Mouse (Mus musculus): ENCODE results near the gene Kcnh2. TPM values are rescaled to one million over a fixed set of nuclear protein-coding genes. Genes with fewer than 3 reads are reported as not detected.

Kcnh2 gene
- polyA plus RNA-seq, 1 experiment = 3.1 TPM

DNA sequence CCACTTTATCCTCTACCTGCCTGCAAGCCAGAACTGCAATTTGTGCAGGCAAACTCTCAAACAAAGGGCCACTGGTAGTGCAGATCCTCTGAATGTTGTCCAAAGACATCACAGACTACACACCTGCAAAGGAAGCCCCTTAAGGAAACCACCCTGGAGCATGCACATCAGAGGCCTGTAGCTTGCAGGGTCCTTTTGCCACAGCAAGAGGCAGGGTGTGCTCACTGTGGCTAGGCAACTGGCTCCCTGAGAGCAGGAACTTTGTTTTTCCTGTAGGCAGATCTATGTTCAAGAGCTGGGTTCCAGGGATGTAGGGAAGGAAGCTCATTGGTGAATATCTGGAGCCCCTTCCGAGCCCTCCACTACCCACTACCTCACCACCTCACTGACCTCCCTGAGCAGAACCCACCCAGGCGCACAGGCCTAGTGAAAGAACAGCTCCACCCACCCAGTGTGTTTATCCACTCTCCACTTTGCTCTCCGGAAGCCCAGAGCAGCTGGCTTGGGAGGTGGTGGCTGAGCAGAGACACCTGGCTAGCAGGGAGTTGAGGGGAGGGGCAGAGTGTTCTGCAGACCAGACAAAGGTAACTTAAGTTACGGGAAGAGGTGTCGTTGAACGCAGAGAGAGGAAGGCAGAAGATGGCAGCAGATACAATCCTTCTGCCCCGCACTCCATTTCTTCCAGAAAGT lies 4.1 kb downstream of the Kcnh2 start:
- TF ChIP-seq POLR2A (IDR thresholded peaks at IDR 0.05; ENCODE audit: low read depth, low read length) (no peak), CTCF (conservative IDR thresholded peaks at IDR 0.05; ENCODE audit: insufficient read depth, insufficient read length, low read depth, low read length) (no peak)
- DNase-seq = no peak
- WGBS = 64% methylated on average over 7 of the region's 7 CpGs
- no peak overlapping the region for H3K4me3 ChIP-seq (ENCODE audit: insufficient read depth, low read depth, low read length)
- H3K36me3 ChIP-seq (ENCODE audit: control insufficient read depth, insufficient read depth, low read length) = no peaks in the 10 kb centered on the region
- H3K27me3 ChIP-seq (replicated peaks; ENCODE audit: control insufficient read depth, insufficient read depth, low read length) = no peaks in the 10 kb centered on the region
- peaks cover 4% of the 10 kb centered on the region; the same call in 1 of the 2 replicates for H3K4me1 ChIP-seq (ENCODE audit: control insufficient read depth, insufficient read depth, low read length)
- no peak overlapping the region for H3K27ac ChIP-seq (ENCODE audit: insufficient read depth, low read depth, low read length)

DNA sequence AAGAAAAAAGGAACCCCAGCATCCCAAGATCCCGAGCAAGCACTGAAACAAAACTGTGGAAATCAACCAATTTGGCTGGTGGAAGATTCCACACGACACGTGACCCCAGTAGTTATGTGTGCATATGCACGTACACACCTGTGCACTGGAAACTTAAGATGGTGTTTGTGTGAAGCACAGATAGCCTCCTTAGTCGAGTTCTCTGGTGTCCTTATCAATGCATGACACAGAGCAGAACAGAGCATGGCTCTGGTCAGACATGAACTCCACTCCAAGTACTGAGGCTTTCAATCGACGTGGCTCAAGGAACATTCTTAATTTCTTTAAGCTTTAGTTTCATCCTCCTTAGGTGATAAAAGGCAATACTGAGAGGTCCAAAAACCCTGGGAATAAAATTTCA lies 5.1 kb downstream of the Kcnh2 start:
- Histone ChIP-seq H3K27ac (ENCODE audit: insufficient read depth, low read depth, low read length) (no peak overlapping the region), H3K4me3 (ENCODE audit: insufficient read depth, low read depth, low read length) (no peak overlapping the region), H3K27me3 (replicated peaks; ENCODE audit: control insufficient read depth, insufficient read depth, low read length) (no peaks in the 10 kb centered on the region), H3K4me1 (ENCODE audit: control insufficient read depth, insufficient read depth, low read length) (no peaks in the 10 kb centered on the region; the same call in 1 of the 2 replicates), H3K36me3 (ENCODE audit: control insufficient read depth, insufficient read depth, low read length) (no peaks in the 10 kb centered on the region)
- 81% methylated on average over 7 of the region's 7 CpGs for WGBS
- TF ChIP-seq CTCF (conservative IDR thresholded peaks at IDR 0.05; ENCODE audit: insufficient read depth, insufficient read length, low read depth, low read length) (no peak), POLR2A (IDR thresholded peaks at IDR 0.05; ENCODE audit: low read depth, low read length) (no peak)
- DNase-seq = no peak

DNA sequence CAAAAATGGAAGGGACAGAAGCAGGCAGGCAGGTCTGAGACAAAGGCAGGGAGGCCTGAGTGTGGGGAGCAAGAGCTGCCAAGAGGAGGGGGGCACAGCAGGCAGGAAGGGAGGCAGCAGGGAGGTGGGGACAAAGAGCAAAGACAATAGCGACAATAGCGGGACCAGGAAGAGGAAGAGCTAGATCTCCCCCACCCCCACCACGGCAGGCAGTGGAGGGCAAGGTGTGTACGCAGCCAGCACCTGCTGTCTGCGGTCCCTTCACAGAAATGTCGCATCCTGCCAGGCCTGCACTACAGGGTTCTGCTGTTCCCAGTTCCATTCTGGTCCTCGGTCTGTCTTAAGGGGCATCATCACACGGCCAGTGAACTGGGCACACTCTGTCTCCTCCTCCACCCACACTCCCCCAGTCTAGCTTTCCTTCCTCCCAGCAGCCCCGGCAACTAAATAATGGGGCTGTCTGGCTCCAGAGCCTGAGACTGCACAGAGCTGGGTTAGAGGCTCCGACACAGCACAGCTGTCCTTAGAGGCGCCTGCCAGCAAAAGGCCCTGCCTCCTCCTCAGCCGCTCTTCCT lies 6.8 kb downstream of the Kcnh2 start:
- Histone ChIP-seq H3K27ac (ENCODE audit: insufficient read depth, low read depth, low read length) (no peak overlapping the region), H3K27me3 (replicated peaks; ENCODE audit: control insufficient read depth, insufficient read depth, low read length) (no peaks in the 10 kb centered on the region), H3K4me3 (ENCODE audit: insufficient read depth, low read depth, low read length) (no peak overlapping the region), H3K36me3 (ENCODE audit: control insufficient read depth, insufficient read depth, low read length) (no peaks in the 10 kb centered on the region), H3K4me1 (ENCODE audit: control insufficient read depth, insufficient read depth, low read length) (no peaks in the 10 kb centered on the region; the same call in 1 of the 2 replicates)
- peak; percentile 36 for DNase-seq
- TF ChIP-seq CTCF (conservative IDR thresholded peaks at IDR 0.05; ENCODE audit: insufficient read depth, insufficient read length, low read depth, low read length) (no peak), POLR2A (IDR thresholded peaks at IDR 0.05; ENCODE audit: low read depth, low read length) (no peak)
- 30% methylated on average over 12 of the region's 12 CpGs for WGBS

DNA sequence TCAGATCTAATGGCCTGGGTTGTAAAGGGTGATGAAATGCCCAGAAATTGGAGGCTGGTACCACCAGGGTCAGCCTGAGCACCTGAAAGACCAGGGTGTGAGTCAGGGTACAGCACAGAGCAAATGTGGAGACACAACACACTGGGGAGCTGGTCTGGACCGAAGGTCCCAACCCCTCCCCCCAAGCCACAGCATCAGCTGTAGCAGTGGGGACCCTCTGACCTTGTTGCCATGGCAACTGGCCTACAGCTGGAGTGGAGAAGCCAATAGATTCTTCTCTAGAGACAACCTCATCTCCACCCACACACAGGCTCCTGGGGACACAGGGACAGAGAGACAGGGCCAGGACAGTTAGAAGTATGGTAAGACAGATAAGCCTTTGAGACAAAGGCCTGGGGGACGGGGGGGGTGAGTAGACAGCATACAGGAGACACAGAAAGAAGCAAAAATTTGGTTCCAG lies 7.4 kb downstream of the Kcnh2 start:
- Histone ChIP-seq H3K36me3 (ENCODE audit: control insufficient read depth, insufficient read depth, low read length) (no peaks in the 10 kb centered on the region), H3K4me1 (ENCODE audit: control insufficient read depth, insufficient read depth, low read length) (no peaks in the 10 kb centered on the region; the same call in 1 of the 2 replicates), H3K27ac (ENCODE audit: insufficient read depth, low read depth, low read length) (no peak overlapping the region), H3K27me3 (replicated peaks; ENCODE audit: control insufficient read depth, insufficient read depth, low read length) (no peaks in the 10 kb centered on the region), H3K4me3 (ENCODE audit: insufficient read depth, low read depth, low read length) (no peak overlapping the region)
- peak; percentile 11 for DNase-seq
- TF ChIP-seq POLR2A (IDR thresholded peaks at IDR 0.05; ENCODE audit: low read depth, low read length) = no peak
- 42% methylated on average over 2 of the region's 2 CpGs for WGBS

DNA sequence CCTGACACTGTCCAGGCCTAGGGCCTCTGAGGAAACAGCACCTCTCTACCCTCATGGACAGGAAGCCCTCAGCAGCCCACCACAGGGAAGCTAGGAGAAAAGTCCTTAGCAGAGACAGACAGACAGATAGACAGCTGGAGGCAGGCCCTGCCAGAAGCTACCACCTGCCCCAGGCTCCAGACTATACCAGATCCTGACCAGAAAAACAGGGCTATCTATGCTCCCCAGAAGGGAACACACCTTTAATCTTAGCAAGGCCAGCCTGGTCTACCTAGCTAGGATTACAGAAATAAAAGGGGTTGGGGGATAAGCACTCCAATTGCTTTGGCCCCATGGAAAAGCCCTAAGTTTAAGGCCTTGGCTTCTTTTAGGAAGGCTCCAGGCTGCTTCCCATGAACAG lies 8.0 kb downstream of the Kcnh2 start:
- TF ChIP-seq CTCF (conservative IDR thresholded peaks at IDR 0.05; ENCODE audit: insufficient read depth, insufficient read length, low read depth, low read length) (no peak), POLR2A (IDR thresholded peaks at IDR 0.05; ENCODE audit: low read depth, low read length) (no peak)
- H3K4me3 ChIP-seq (ENCODE audit: insufficient read depth, low read depth, low read length) = no peak overlapping the region
- no peak for DNase-seq
- H3K27ac ChIP-seq (ENCODE audit: insufficient read depth, low read depth, low read length) = no peak overlapping the region
- H3K4me1 ChIP-seq (ENCODE audit: control insufficient read depth, insufficient read depth, low read length) = no peaks in the 10 kb centered on the region
- H3K36me3 ChIP-seq (ENCODE audit: control insufficient read depth, insufficient read depth, low read length) = no peaks in the 10 kb centered on the region
- H3K27me3 ChIP-seq (replicated peaks; ENCODE audit: control insufficient read depth, insufficient read depth, low read length) = no peaks in the 10 kb centered on the region

DNA sequence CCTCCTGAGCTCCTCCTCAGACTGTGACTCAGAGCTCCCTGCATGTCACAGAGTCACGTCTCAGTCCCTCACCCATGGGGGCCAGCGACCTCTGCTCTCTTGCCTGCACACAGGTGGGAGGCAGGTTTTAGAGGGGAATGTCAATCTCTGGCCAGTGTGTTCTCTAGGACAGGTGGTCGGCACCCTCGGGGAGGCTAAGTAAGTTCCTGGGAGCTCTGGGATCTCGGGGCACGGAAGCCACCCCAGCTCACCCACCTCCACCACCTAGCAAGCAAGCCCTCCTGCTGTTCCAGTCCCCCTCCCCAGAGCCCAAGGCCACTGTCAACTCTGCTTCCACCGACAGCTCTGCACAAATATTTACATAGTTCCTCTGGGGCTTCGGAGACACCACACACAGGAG lies 8.4 kb downstream of the Kcnh2 start:
- Histone ChIP-seq H3K4me3 (ENCODE audit: insufficient read depth, low read depth, low read length) (no peak overlapping the region), H3K27me3 (replicated peaks; ENCODE audit: control insufficient read depth, insufficient read depth, low read length) (no peaks in the 10 kb centered on the region), H3K27ac (ENCODE audit: insufficient read depth, low read depth, low read length) (no peak overlapping the region), H3K4me1 (ENCODE audit: control insufficient read depth, insufficient read depth, low read length) (no peaks in the 10 kb centered on the region), H3K36me3 (ENCODE audit: control insufficient read depth, insufficient read depth, low read length) (no peaks in the 10 kb centered on the region)
- no peak for DNase-seq
- 67% methylated on average over 8 of the region's 8 CpGs for WGBS
- no peak for TF ChIP-seq POLR2A (IDR thresholded peaks at IDR 0.05; ENCODE audit: low read depth, low read length)
- TF ChIP-seq CTCF (conservative IDR thresholded peaks at IDR 0.05; ENCODE audit: insufficient read depth, insufficient read length, low read depth, low read length) = no peak

DNA sequence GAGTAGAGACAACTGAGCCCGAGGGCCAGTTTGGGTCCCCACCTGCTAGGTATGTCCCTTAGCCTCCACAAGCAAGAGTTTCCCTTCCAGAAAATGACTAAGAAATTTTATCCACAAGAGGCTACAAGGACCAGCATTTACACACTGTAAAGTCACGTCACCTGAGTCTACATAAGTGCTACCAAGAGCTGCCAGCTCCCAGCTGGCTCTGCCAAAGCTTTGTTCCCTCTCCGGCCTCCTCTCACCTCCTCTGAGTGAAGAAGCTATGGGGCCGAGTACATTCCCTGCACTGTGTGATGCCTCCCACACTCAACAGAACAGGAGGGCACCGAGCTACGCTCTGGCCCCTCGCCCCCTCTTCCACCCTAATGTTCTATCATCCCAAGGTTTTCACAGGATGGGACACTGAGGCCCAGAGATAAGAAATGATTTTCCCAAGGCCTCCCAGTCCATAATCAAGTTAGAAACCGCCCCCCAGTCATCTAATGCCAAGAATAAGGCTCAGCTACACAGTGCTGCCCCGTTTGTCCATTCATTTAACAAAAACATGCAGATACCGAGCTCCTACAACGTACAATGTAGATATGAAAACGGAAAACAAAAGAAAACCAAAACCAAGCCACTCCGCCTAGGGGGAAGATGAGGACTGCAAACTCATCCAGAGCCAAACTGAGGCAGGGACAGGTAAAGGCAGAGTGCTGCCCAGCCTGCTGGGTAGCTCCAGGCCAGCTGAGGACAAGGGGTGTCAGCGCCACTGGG lies 9.0 kb downstream of the Kcnh2 start:
- TF ChIP-seq POLR2A (IDR thresholded peaks at IDR 0.05; ENCODE audit: low read depth, low read length) = no peak
- TF ChIP-seq CTCF (conservative IDR thresholded peaks at IDR 0.05; ENCODE audit: insufficient read depth, insufficient read length, low read depth, low read length) = no peak
- DNase-seq = no peak
- 88% methylated on average over 14 of the region's 14 CpGs for WGBS

More for the DNA sequence above, 9.0 kb downstream of the Kcnh2 start:
- no peaks in the 10 kb centered on the region for H3K36me3 ChIP-seq (ENCODE audit: control insufficient read depth, insufficient read depth, low read length)
- H3K27me3 ChIP-seq (replicated peaks; ENCODE audit: control insufficient read depth, insufficient read depth, low read length) = no peaks in the 10 kb centered on the region
- no peaks in the 10 kb centered on the region for H3K4me1 ChIP-seq (ENCODE audit: control insufficient read depth, insufficient read depth, low read length)
- H3K4me3 ChIP-seq (ENCODE audit: insufficient read depth, low read depth, low read length) = no peak overlapping the region
- H3K27ac ChIP-seq (ENCODE audit: insufficient read depth, low read depth, low read length) = no peak overlapping the region

All from kidney, adult 2 months (tissue).